Mouse (Mus musculus) hindbrain, embryonic 14.5 days (tissue): ENCODE results near the gene Spag16. TPM values are rescaled to one million over a fixed set of nuclear protein-coding genes. Genes with fewer than 3 reads are reported as not detected.

Source experiments
- ATAC-seq: fragments of 200-750 bp; cut with Nextera tagmentation; 2 replicates; pipeline ENCODE4 v1.8.0; 2017; ENCODE audit warnings: moderate number of reproducible peaks, mild to moderate bottlenecking, moderate TSS enrichment, moderate library complexity; ENCODE audit not compliant: low FRiP score
- DNase-seq: peaks from one replicate; pipeline ENCODE4 v3.0.0-alpha.2; 2015; ENCODE audit warnings: low spot score
- H3K27ac ChIP-seq: fragments of 300-500 bp; sonication (generic); 2 replicates; pipeline ENCODE4 v1.5.1; 2014; ENCODE audit warnings: mild to moderate bottlenecking, moderate library complexity
- H3K27me3 ChIP-seq: fragments of 300-500 bp; sonication (generic); 2 replicates; pipeline ENCODE4 v1.6.1; 2014; ENCODE audit warnings: mild to moderate bottlenecking, low read length, mixed read lengths; ENCODE audit not compliant: control insufficient read depth, insufficient read depth
- H3K36me3 ChIP-seq: fragments of 300-500 bp; sonication (generic); replicated peaks from 2 replicates; pipeline ENCODE4 v1.6.1; 2014; ENCODE audit not compliant: control insufficient read depth, insufficient read depth
- H3K4me1 ChIP-seq: fragments of 300-500 bp; sonication (generic); replicated peaks from 2 replicates; pipeline ENCODE4 v1.6.1; 2014; ENCODE audit warnings: antibody characterized with exemption, low read length, mixed read lengths; ENCODE audit not compliant: control insufficient read depth, insufficient read depth
- H3K4me2 ChIP-seq: fragments of 300-500 bp; sonication (generic); replicated peaks from 2 replicates; pipeline ENCODE4 v1.6.1; 2014; ENCODE audit warnings: mild to moderate bottlenecking, moderate library complexity
- H3K4me3 ChIP-seq: fragments of 300-500 bp; sonication (generic); replicated peaks from 2 replicates; pipeline ENCODE4 v1.5.1; 2014; ENCODE audit warnings: mild to moderate bottlenecking, low read length
- H3K9ac ChIP-seq: fragments of 300-500 bp; sonication (generic); 2 replicates; pipeline ENCODE4 v1.6.1; 2014
- H3K9me3 ChIP-seq: fragments of 300-500 bp; sonication (generic); 2 replicates; pipeline ENCODE4 v1.6.1; 2016; ENCODE audit warnings: low read length; ENCODE audit not compliant: control insufficient read depth
- WGBS: fragments of 180-500 bp; shearing (Covaris S2); extraction: QIAGEN DNeasy Blood & Tissue Kit; methylation state at CpG from one replicate; pipeline ENCODE4 v1.1.7; 2014; 5-methylcytosine and 5-hydroxymethylcytosine counted together
- polyA plus RNA-seq: library from polyadenylated mRNA; unstranded; fragments of >200 nt; fragmentation: Nextera tagmentation; extraction: Ambion mirVana; gene quantifications from 2 replicates; pipeline ENCODE4 v1.2.1, GENCODE M21; 2014

The Spag16 gene
- polyA plus RNA-seq, 1 experiment from 2014 or later = 2.6 TPM

GRCm38 (mm10) chr1:70725655-70726066 lies 898.9 kb downstream of the Spag16 start, which contains the start of gene Vwc2l:
Gene Vwc2l, plus strand, starts transcription at chr1:70725715.
- DNase-seq (peak; percentile 82), ATAC-seq (peak; percentile 80; the same call in 1 of the 2 replicates)
- peak within 1 kb of the TSS; percentile 53 for H3K4me2 ChIP-seq
- WGBS = 6% methylated on average over 13 of the region's 13 CpGs
- H3K36me3 ChIP-seq = no peaks in the 10 kb centered on the region
- no peaks in the 10 kb centered on the region for H3K27me3 ChIP-seq
- H3K4me3 ChIP-seq = peak within 1 kb of the TSS; percentile 32
- peak within 1 kb of the TSS; percentile 52 for H3K9ac ChIP-seq
- no peaks in the 10 kb centered on the region for H3K9me3 ChIP-seq
- peak within 1 kb of the TSS; percentile 71 for H3K27ac ChIP-seq
- no peaks in the 10 kb centered on the region for H3K4me1 ChIP-seq

Other genes with a start within 250 kb of the Spag16 start
- gene Ikzf2, start 139.7 kb upstream of the Spag16 start, polyA plus RNA-seq = 2.9 and 3.8 TPM in 2 replicates